Mouse (Mus musculus): ENCODE measurements around the gene Ptprd. TPM values are rescaled to one million over a fixed set of nuclear protein-coding genes. Genes with fewer than 3 reads are reported as not detected.
A peak's percentile ranks its signal among the peaks of the same experiment; 100 is the strongest.

Gene Ptprd
- polyA plus RNA-seq, 1 experiment from 2014 or later, result 30.4 TPM

DNA sequence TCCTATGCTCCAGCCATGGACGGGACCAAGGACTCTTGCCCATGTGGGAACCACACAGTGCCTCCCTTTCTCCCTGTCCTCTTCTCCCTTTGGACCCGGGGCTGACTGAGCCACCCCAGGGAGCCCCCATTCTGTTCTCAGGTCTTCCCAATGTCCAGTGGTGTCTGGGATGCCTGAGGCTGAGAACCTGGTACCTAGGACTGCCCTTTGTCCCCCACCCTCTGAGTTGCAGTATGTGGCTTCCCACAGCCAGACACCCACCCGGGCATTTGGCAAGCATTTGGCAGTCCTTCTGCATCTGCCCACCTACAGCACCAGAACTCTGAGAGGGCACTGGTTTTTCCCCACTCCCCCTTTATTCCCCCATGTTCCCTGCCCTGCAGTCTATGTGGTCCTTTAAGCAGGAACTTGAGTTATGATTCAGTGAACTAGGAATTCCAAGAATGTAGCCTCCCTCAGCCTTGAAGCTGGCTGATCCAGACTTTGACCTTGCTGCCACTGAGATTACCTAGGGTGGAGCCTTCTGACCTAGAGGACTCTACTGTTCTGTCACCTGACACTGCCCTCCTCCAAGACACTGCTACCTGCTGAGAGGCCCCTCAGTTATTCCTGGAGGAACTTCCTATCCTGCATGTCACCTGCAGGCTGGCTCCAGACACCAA lies 901.5 kb downstream of the Ptprd start:
- Histone ChIP-seq H3K27ac (ENCODE audit: low read length) (no peak overlapping the region), H3K9ac (replicated peaks; ENCODE audit: low read depth, low read length) (no peak overlapping the region), H3K4me3 (ENCODE audit: low read depth, low read length) (no peak overlapping the region), H3K9me3 (ENCODE audit: control insufficient read depth, low read depth, low read length) (no peaks in the 10 kb centered on the region), H3K4me1 (ENCODE audit: control insufficient read depth, insufficient read depth, low read length) (no peaks in the 10 kb centered on the region), H3K4me2 (replicated peaks; ENCODE audit: low read depth, low read length) (no peak overlapping the region), H3K27me3 (ENCODE audit: control insufficient read depth, insufficient read depth, low read length) (no peaks in the 10 kb centered on the region), H3K36me3 (ENCODE audit: control insufficient read depth, insufficient read depth, low read length) (no peaks in the 10 kb centered on the region)
- ATAC-seq (ENCODE audit: insufficient number of reproducible peaks, insufficient read depth, low FRiP score, low read depth), result peak; percentile 67; the same call in 1 of the 2 replicates
- 82% methylated on average over 3 of the region's 3 CpGs for WGBS

DNA sequence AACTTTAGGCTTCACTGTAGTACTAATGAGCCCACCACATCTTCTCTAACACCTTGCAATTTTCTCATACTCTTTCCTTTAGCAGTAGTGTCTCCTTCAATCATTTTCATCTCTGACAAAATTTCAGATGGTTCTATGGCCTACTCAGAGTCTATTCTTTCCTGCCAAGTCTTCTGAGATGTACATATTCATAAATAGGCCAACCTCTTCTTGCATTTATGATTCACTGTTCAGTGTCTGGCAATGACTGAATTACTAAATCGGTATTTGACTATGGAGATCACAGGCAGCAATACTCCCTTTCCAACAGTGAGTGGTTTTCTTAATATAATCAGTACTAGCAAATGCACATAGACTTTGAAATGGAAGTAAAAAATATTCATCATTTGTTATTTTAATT lies 928.3 kb downstream of the Ptprd start:
- no peak for ATAC-seq (ENCODE audit: insufficient number of reproducible peaks, insufficient read depth, low FRiP score, low read depth)
- 89% methylated on average over 1 of the region's 1 CpGs for WGBS

DNA sequence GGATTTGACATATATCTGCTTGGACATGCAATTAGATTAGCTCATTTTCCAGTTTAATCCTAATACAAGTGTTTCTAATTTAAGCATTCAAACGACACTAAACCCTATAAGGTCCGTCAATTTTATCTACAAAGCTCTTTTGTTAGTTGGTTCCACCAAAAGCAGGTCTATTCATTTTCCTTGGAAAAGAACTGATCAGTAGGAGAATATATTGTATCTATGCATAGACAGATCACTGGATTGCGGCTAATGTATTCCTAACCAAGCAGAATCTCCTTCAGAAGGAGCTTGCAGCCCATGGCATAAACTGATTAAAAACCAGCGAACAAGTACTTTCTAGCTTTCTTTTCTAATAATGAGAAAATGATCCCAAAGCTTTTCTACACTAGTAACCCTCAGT lies 933.8 kb downstream of the Ptprd start:
- Histone ChIP-seq H3K27me3 (ENCODE audit: control insufficient read depth, insufficient read depth, low read length) (no peaks in the 10 kb centered on the region), H3K36me3 (ENCODE audit: control insufficient read depth, insufficient read depth, low read length) (no peaks in the 10 kb centered on the region), H3K4me1 (ENCODE audit: control insufficient read depth, insufficient read depth, low read length) (no peaks in the 10 kb centered on the region), H3K27ac (ENCODE audit: low read length) (no peak overlapping the region), H3K4me3 (ENCODE audit: low read depth, low read length) (no peak overlapping the region), H3K9ac (replicated peaks; ENCODE audit: low read depth, low read length) (no peak overlapping the region), H3K9me3 (ENCODE audit: control insufficient read depth, low read depth, low read length) (no peaks in the 10 kb centered on the region), H3K4me2 (replicated peaks; ENCODE audit: low read depth, low read length) (no peak overlapping the region)
- 71% methylated on average over 4 of the region's 4 CpGs for WGBS
- no peak for ATAC-seq (ENCODE audit: insufficient number of reproducible peaks, insufficient read depth, low FRiP score, low read depth)

More for the DNA sequence above, 928.3 kb downstream of the Ptprd start:
- Histone ChIP-seq H3K4me1 (ENCODE audit: control insufficient read depth, insufficient read depth, low read length) (no peaks in the 10 kb centered on the region), H3K4me3 (ENCODE audit: low read depth, low read length) (no peak overlapping the region), H3K27ac (ENCODE audit: low read length) (no peak overlapping the region), H3K27me3 (ENCODE audit: control insufficient read depth, insufficient read depth, low read length) (no peaks in the 10 kb centered on the region), H3K9ac (replicated peaks; ENCODE audit: low read depth, low read length) (no peak overlapping the region), H3K9me3 (ENCODE audit: control insufficient read depth, low read depth, low read length) (no peaks in the 10 kb centered on the region), H3K36me3 (ENCODE audit: control insufficient read depth, insufficient read depth, low read length) (no peaks in the 10 kb centered on the region), H3K4me2 (replicated peaks; ENCODE audit: low read depth, low read length) (no peak overlapping the region)

DNA sequence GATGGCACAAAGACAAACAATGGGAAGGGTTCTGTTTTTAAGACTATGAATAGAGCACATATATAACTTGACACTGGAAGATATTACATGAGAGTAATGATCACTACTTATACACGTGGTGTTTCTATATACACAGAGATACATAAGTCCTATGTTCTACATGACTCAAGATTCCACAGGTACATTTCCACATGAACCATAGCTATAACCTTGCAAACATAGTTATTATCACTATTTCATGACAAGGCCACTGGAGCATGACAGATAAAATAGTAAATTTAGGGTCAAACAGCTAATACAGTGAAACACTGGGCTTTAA lies 951.8 kb downstream of the Ptprd start:
- H3K27ac ChIP-seq (ENCODE audit: low read length), result no peak overlapping the region
- 0 out of 2 replicates have a peak, but pooled peaks have one; percentile 23 for ATAC-seq (ENCODE audit: insufficient number of reproducible peaks, insufficient read depth, low FRiP score, low read depth)

DNA sequence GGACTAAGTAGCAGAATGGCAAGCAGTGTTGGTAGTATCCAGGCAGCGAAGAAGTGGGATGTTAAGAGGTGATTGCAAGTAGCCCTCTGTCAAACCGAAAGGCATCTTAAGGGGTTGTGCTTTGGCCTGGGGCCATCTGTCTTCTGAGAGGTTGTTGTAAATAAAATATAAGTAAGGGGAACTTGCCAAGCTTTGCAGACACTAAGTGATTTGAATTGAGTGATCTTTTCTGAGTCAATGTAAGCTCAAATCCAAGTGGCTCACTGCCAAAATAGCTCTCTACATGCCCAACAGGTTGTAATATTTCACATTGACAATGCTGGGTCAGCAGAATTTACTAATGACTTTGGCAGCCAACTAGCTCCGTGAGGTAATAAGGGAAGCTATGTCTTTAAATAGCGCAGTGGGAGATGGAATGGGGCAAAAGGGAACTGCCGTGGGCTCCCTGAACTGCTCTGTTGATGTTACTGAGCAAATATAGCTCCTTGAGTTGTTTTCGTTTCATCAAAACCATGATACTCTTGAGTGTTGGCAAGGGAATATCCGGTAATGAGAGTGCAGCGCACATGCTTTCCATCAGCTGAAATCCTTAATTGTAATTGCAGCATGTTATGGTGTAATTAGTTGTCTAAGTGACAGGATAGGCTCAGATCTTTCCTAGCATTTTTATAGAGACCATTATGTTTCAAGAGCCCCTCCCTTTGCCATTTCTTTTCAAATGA lies 952.4 kb downstream of the Ptprd start:
- Histone ChIP-seq H3K4me2 (replicated peaks; ENCODE audit: low read depth, low read length) (0 out of 2 replicates have a peak overlapping the region, but pooled peaks have one; percentile 5), H3K4me3 (ENCODE audit: low read depth, low read length) (no peak overlapping the region), H3K9ac (replicated peaks; ENCODE audit: low read depth, low read length) (no peak overlapping the region), H3K36me3 (ENCODE audit: control insufficient read depth, insufficient read depth, low read length) (no peaks in the 10 kb centered on the region), H3K27me3 (ENCODE audit: control insufficient read depth, insufficient read depth, low read length) (no peaks in the 10 kb centered on the region), H3K9me3 (ENCODE audit: control insufficient read depth, low read depth, low read length) (no peaks in the 10 kb centered on the region), H3K4me1 (ENCODE audit: control insufficient read depth, insufficient read depth, low read length) (peaks cover 8% of the 10 kb centered on the region; the same call in 1 of the 2 replicates), H3K27ac (ENCODE audit: low read length) (no peak overlapping the region)
- WGBS, result 29% methylated on average over 8 of the region's 8 CpGs
- ATAC-seq (ENCODE audit: insufficient number of reproducible peaks, insufficient read depth, low FRiP score, low read depth), result peak; percentile 79; the same call in 1 of the 2 replicates

More for the DNA sequence above, 951.8 kb downstream of the Ptprd start:
- Histone ChIP-seq H3K9ac (replicated peaks; ENCODE audit: low read depth, low read length) (no peak overlapping the region), H3K27me3 (ENCODE audit: control insufficient read depth, insufficient read depth, low read length) (no peaks in the 10 kb centered on the region), H3K4me1 (ENCODE audit: control insufficient read depth, insufficient read depth, low read length) (peaks cover 8% of the 10 kb centered on the region; the same call in 1 of the 2 replicates), H3K36me3 (ENCODE audit: control insufficient read depth, insufficient read depth, low read length) (no peaks in the 10 kb centered on the region), H3K4me2 (replicated peaks; ENCODE audit: low read depth, low read length) (no peak overlapping the region), H3K9me3 (ENCODE audit: control insufficient read depth, low read depth, low read length) (no peaks in the 10 kb centered on the region), H3K4me3 (ENCODE audit: low read depth, low read length) (no peak overlapping the region)
- WGBS, result 48% methylated on average over 1 of the region's 1 CpGs

DNA sequence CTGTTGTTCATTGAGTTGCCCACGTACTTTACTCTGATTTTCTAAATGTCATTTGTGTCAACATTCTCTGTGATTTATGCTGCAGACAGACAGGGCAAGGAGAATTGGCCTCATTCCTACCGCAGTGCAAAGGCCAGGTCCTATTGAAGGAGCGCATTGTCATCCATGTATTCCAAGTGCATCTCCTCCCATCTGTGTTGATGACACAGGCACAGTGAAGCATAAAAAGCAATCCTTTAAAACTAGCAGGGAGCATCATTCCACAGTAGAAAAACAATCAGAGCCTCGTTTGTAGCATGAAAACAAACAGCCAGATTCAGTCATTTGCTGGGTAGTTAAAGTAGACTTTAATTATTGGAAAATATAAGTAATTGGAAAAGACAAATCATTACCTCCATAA lies 960.6 kb downstream of the Ptprd start:
- no peaks in the 10 kb centered on the region for H3K36me3 ChIP-seq (ENCODE audit: control insufficient read depth, insufficient read depth, low read length)
- no peak overlapping the region for H3K4me2 ChIP-seq (replicated peaks; ENCODE audit: low read depth, low read length)
- no peak overlapping the region for H3K4me3 ChIP-seq (ENCODE audit: low read depth, low read length)
- no peak overlapping the region for H3K27ac ChIP-seq (ENCODE audit: low read length)
- H3K27me3 ChIP-seq (ENCODE audit: control insufficient read depth, insufficient read depth, low read length), result no peaks in the 10 kb centered on the region
- H3K9me3 ChIP-seq (ENCODE audit: control insufficient read depth, low read depth, low read length), result no peaks in the 10 kb centered on the region
- ATAC-seq (ENCODE audit: insufficient number of reproducible peaks, insufficient read depth, low FRiP score, low read depth), result no peak
- no peaks in the 10 kb centered on the region for H3K4me1 ChIP-seq (ENCODE audit: control insufficient read depth, insufficient read depth, low read length)
- 63% methylated on average over 4 of the region's 4 CpGs for WGBS
- H3K9ac ChIP-seq (replicated peaks; ENCODE audit: low read depth, low read length), result no peak overlapping the region

DNA sequence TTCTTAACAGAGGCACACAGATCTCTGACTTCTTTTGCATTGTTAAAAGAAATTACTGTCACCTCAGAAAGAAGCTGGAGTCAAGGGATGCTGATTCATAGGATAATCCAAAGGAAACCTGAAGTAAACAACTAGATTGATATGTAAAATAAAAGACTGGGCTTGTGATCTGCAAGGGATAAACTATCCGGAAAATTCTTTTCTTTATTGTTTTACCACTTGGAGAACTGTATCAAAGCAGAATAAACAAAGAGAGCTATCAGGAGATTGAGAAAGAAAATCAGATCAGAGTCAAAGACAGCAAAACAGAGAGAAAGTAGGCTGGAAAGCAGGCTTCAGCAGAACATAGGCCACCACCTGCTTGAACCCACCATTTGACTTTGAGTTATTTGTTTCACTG lies 962.0 kb downstream of the Ptprd start:
- H3K9me3 ChIP-seq (ENCODE audit: control insufficient read depth, low read depth, low read length), result no peaks in the 10 kb centered on the region
- ATAC-seq (ENCODE audit: insufficient number of reproducible peaks, insufficient read depth, low FRiP score, low read depth), result no peak
- H3K4me1 ChIP-seq (ENCODE audit: control insufficient read depth, insufficient read depth, low read length), result no peaks in the 10 kb centered on the region
- H3K4me3 ChIP-seq (ENCODE audit: low read depth, low read length), result no peak overlapping the region
- H3K4me2 ChIP-seq (replicated peaks; ENCODE audit: low read depth, low read length), result no peak overlapping the region
- H3K27me3 ChIP-seq (ENCODE audit: control insufficient read depth, insufficient read depth, low read length), result no peaks in the 10 kb centered on the region
- 28% methylated on average over 1 of the region's 1 CpGs for WGBS
- no peak overlapping the region for H3K9ac ChIP-seq (replicated peaks; ENCODE audit: low read depth, low read length)
- H3K36me3 ChIP-seq (ENCODE audit: control insufficient read depth, insufficient read depth, low read length), result no peaks in the 10 kb centered on the region
- no peak overlapping the region for H3K27ac ChIP-seq (ENCODE audit: low read length)

DNA sequence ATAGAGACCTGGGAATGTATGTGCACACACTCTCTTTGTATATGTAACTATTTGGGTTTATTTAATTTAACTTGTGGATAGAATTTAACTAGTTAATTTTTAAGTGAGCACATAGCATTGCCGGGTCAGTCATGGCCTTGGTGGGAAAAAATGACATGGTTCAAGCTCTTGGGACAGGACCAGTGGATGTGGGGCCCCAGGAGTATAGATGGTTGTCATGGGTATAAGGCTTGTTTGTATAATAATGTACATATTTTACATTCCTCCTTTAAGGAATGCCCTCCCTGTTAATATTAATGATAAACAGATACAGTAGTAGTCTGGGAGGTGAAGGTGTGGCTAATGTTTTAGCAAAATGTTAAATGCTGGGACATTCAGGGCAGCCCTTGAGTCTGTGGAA lies 962.8 kb downstream of the Ptprd start:
- Histone ChIP-seq H3K9me3 (ENCODE audit: control insufficient read depth, low read depth, low read length) (no peaks in the 10 kb centered on the region), H3K9ac (replicated peaks; ENCODE audit: low read depth, low read length) (no peak overlapping the region)

More for the DNA sequence above, 962.8 kb downstream of the Ptprd start:
- 36% methylated on average over 1 of the region's 1 CpGs for WGBS
- Histone ChIP-seq H3K4me1 (ENCODE audit: control insufficient read depth, insufficient read depth, low read length) (no peaks in the 10 kb centered on the region), H3K36me3 (ENCODE audit: control insufficient read depth, insufficient read depth, low read length) (no peaks in the 10 kb centered on the region), H3K27me3 (ENCODE audit: control insufficient read depth, insufficient read depth, low read length) (no peaks in the 10 kb centered on the region), H3K4me3 (ENCODE audit: low read depth, low read length) (no peak overlapping the region), H3K27ac (ENCODE audit: low read length) (no peak overlapping the region), H3K4me2 (replicated peaks; ENCODE audit: low read depth, low read length) (no peak overlapping the region)
- no peak for ATAC-seq (ENCODE audit: insufficient number of reproducible peaks, insufficient read depth, low FRiP score, low read depth)

All from stomach, embryonic 14.5 days (tissue).